Mouse (Mus musculus) heart, postnatal 0 days (tissue): ENCODE data around the gene Luzp2. TPM values are rescaled to one million over a fixed set of nuclear protein-coding genes. Genes with fewer than 3 reads are reported as not detected.

ENCODE experiments used
- ATAC-seq: fragments of 200-750 bp; cut with Nextera tagmentation; 2 replicates; pipeline ENCODE4 v1.8.0; 2017; ENCODE audit warnings: low read depth, moderate number of reproducible peaks, moderate library complexity; ENCODE audit not compliant: insufficient read depth
- DNase-seq: peaks from one replicate; pipeline ENCODE4 v3.0.0-alpha.2; 2016; ENCODE audit warnings: low spot score
- H3K27ac ChIP-seq: fragments of 300-500 bp; sonication (generic); 2 replicates; pipeline ENCODE4 v1.5.1; 2014; ENCODE audit warnings: low read depth, mild to moderate bottlenecking
- H3K27me3 ChIP-seq: fragments of 300-500 bp; sonication (generic); 2 replicates; pipeline ENCODE4 v1.6.1; 2014; ENCODE audit warnings: low read length, mixed read lengths; ENCODE audit not compliant: control insufficient read depth, insufficient read depth
- H3K36me3 ChIP-seq: fragments of 300-500 bp; sonication (generic); replicated peaks from 2 replicates; pipeline ENCODE4 v1.6.1; 2014; ENCODE audit warnings: low read length, mixed read lengths; ENCODE audit not compliant: control insufficient read depth, insufficient read depth
- H3K4me1 ChIP-seq: fragments of 300-500 bp; sonication (generic); 2 replicates; pipeline ENCODE4 v1.6.1; 2014; ENCODE audit warnings: antibody characterized with exemption; ENCODE audit not compliant: control insufficient read depth, insufficient read depth
- H3K4me2 ChIP-seq: fragments of 300-500 bp; sonication (generic); 2 replicates; pipeline ENCODE4 v1.6.1; 2014; ENCODE audit warnings: low read depth, mild to moderate bottlenecking, low read length, moderate library complexity
- H3K4me3 ChIP-seq: fragments of 300-500 bp; sonication (generic); 2 replicates; pipeline ENCODE4 v1.5.1; 2014; ENCODE audit warnings: low read depth, low read length
- H3K9ac ChIP-seq: fragments of 300-500 bp; sonication (generic); replicated peaks from 2 replicates; pipeline ENCODE4 v1.6.1; 2014; ENCODE audit warnings: low read depth, low read length, mixed read lengths
- H3K9me3 ChIP-seq: fragments of 300-500 bp; sonication (generic); replicated peaks from 2 replicates; pipeline ENCODE4 v1.6.1; 2016; ENCODE audit warnings: low read length; ENCODE audit not compliant: control insufficient read depth
- CTCF ChIP-seq: IDR thresholded peaks from 2 replicates; pipeline ENCODE4 v1.5.1; 2016; ENCODE audit warnings: antibody characterized with exemption, control low read depth, low read depth
- EP300 ChIP-seq: IDR thresholded peaks from 2 replicates; pipeline ENCODE4 v1.6.1; 2016; ENCODE audit warnings: antibody characterized with exemption, low read depth
- WGBS: fragments of 180-500 bp; shearing (Covaris S2); extraction: QIAGEN DNeasy Blood & Tissue Kit; methylation state at CpG from one replicate; pipeline ENCODE4 v1.1.7; 2014; 5-methylcytosine and 5-hydroxymethylcytosine counted together
- polyA plus RNA-seq: library from polyadenylated mRNA; unstranded; fragments of >200 nt; fragmentation: Nextera tagmentation; extraction: Ambion mirVana; gene quantifications from 2 replicates; pipeline ENCODE4 v1.2.1, GENCODE M21; 2015
- total RNA-seq: library from RNA; depleted of rRNA; stranded (reverse); fragments of >200 nt; gene quantifications from 2 replicates; pipeline ENCODE4 v1.2.3, GENCODE M21; 2014; ENCODE audit warnings: low replicate concordance

Gene Luzp2
- total and polyA plus RNA-seq, 2 experiments from 2014 or later = 0.08 TPM; not detected in 1

DNA sequence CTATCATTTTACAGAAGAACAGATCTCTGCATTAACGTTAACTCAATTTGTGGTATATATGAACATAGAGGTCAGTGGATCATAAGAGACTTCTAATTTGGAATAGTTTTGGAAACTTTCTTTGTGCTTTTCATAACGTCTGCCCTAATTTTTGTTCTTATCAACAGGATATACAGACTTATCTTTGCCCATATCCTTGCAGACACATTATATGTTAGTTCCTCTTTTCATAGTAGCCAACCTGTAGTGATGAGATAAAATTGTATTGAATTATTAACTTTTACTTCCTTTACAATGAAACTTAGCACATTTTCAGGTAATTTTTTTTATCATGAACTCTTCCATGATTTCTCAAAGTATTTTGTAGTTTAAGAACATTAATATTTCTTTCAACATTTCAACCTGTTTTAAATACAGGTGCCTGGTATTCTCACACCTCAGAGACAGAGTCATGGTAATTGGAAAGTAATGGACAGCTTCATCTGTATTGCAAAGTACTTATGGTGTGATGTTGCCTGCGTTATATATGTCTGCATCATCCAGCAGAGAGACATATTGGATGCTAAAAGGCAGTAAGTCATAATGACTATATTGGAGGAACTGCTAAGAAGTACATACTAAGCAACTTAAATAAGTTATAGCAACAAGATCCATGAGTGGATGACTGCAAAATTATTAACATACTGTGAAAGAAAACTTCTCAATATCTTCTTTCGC lies 43.8 kb downstream of the Luzp2 start:
- TF ChIP-seq CTCF = no peak
- TF ChIP-seq EP300 = no peak
- H3K27ac ChIP-seq = no peak overlapping the region
- no peak overlapping the region for H3K9ac ChIP-seq
- H3K36me3 ChIP-seq = no peaks in the 10 kb centered on the region
- H3K4me3 ChIP-seq = no peak overlapping the region
- no peaks in the 10 kb centered on the region for H3K27me3 ChIP-seq
- no peaks in the 10 kb centered on the region for H3K4me1 ChIP-seq
- ATAC-seq (no peak), DNase-seq (no peak)
- H3K9me3 ChIP-seq = no peaks in the 10 kb centered on the region
- WGBS = 61% methylated on average over 4 of the region's 4 CpGs
- H3K4me2 ChIP-seq = no peak overlapping the region

DNA sequence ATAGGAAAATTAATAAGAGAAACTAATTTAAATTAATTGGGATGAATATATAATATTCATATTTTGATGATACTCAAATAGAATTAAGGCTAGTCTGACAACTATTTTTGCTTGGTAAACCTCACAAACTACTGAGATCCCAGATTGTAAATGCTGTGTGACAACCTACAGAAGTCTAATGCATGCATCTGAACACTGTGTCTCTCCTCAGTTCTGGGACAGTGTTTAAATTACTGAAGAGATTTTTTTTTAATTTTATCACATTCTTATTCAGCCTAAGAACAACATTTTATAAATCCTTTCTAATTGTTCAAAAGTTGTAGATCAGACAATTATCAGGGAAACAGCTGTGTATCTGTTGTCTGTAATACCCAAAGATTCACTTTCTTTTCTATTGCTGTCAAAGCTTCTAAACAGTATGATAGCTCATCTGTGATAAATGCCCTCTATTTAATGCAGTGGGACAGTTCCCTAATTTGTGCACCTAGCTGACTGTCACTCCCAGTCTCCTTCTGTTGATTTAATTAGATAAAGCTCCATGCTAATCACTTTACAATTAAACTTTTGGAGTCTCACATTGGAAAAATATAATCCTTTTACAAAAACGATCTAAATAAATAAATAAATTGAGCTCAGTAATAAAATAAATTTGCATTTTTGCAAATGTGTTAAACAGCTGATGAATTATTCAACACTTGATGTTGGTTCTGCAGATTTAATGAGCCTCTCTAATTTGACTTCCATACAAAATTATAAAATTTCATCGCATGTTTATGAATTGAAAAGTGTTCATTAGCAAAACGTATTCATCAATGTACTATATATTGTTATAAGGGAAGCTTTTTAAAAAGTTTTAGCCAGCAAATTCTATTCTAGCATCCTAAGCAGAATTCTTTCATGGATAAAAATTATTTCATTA lies 58.7 kb downstream of the Luzp2 start:
- H3K27me3 ChIP-seq = no peaks in the 10 kb centered on the region
- no peak overlapping the region for H3K4me2 ChIP-seq
- no peak overlapping the region for H3K9ac ChIP-seq
- H3K4me1 ChIP-seq = no peaks in the 10 kb centered on the region
- ATAC-seq (no peak), DNase-seq (no peak)
- WGBS = 64% methylated on average over 3 of the region's 3 CpGs
- H3K27ac ChIP-seq = no peak overlapping the region
- no peak overlapping the region for H3K4me3 ChIP-seq
- TF ChIP-seq CTCF = no peak
- TF ChIP-seq EP300 = no peak
- H3K9me3 ChIP-seq = no peaks in the 10 kb centered on the region
- no peaks in the 10 kb centered on the region for H3K36me3 ChIP-seq

DNA sequence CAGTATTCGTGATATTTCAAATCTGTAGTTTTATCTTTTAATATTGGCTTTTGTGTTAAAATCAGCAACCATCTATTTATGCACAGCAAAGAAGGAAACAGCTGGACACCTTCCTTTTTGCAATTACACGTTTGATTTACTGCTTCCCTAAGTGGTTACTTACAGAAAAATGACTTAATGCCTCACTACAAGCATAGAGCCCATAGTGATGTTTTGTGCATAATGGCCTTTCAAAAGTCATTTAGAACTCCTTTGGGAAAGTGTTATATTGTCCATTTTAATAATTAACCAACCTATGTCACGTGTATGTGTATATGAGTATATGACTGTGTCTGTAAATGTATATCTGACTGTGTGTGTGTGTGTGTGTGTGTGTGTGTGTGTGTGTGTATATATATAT lies 63.3 kb downstream of the Luzp2 start:
- DNase-seq = no peak
- H3K9ac ChIP-seq = no peak overlapping the region
- no peaks in the 10 kb centered on the region for H3K9me3 ChIP-seq
- no peak overlapping the region for H3K4me3 ChIP-seq
- H3K27ac ChIP-seq = no peak overlapping the region
- no peak for TF ChIP-seq EP300
- TF ChIP-seq CTCF = no peak
- no peaks in the 10 kb centered on the region for H3K27me3 ChIP-seq
- no peak overlapping the region for H3K4me2 ChIP-seq
- H3K36me3 ChIP-seq = no peaks in the 10 kb centered on the region
- no peaks in the 10 kb centered on the region for H3K4me1 ChIP-seq
- no peak for ATAC-seq
- WGBS = 56% methylated on average over 3 of the region's 3 CpGs

DNA sequence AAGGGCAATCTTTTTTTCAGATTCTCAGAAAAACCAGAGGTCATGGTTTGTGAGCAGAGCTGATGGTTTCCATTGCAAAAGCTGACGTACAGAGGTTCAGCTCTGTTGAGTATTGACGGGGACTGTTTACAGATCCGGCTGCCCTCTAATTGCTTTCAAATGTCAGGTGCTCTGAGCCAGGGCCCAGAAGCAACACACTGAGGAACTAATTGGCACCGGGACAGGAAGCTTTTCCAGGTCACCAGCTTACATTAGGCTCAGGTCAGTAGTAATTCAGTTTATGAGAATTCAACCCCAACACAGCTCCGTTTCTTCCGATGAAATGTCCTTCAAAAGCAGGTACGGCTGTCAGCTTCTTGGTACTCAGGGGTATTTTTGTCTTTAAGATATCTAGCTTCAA lies 74.7 kb downstream of the Luzp2 start:
- Histone ChIP-seq H3K9ac (no peak overlapping the region), H3K36me3 (no peaks in the 10 kb centered on the region), H3K27me3 (no peaks in the 10 kb centered on the region), H3K27ac (no peak overlapping the region), H3K4me2 (no peak overlapping the region), H3K4me3 (no peak overlapping the region), H3K9me3 (no peaks in the 10 kb centered on the region), H3K4me1 (no peaks in the 10 kb centered on the region)
- DNase-seq = no peak
- no peak for TF ChIP-seq CTCF
- no peak for TF ChIP-seq EP300
- ATAC-seq = no peak
- 77% methylated on average over 7 of the region's 7 CpGs for WGBS

DNA sequence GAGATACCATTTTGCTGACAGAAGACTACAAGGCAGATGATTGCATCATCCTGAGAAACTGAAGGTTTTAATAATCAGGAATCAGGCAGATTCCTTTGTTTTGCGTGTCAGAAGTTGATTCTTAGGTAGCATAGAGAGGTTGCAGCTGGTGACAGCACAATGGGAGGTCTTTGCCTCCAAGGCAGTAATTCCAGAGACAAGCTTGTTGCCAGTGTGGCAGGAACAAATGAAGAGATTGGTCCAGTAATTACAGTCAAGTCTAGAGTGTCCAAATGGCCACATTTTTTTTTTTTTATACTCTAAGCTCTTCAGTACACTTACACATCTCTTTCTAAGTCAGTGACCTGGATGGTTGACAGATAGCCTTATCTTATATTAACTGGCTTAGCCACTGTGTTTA lies 78.7 kb downstream of the Luzp2 start:
- ATAC-seq = no peak
- no peaks in the 10 kb centered on the region for H3K9me3 ChIP-seq
- TF ChIP-seq EP300 = no peak
- TF ChIP-seq CTCF = no peak
- H3K9ac ChIP-seq = no peak overlapping the region
- H3K27ac ChIP-seq = no peak overlapping the region
- H3K36me3 ChIP-seq = no peaks in the 10 kb centered on the region
- no peak for DNase-seq
- no peak overlapping the region for H3K4me3 ChIP-seq
- no peak overlapping the region for H3K4me2 ChIP-seq
- H3K27me3 ChIP-seq = no peaks in the 10 kb centered on the region
- 19% methylated on average over 1 of the region's 1 CpGs for WGBS
- no peaks in the 10 kb centered on the region for H3K4me1 ChIP-seq
